ENCODE assay signal across 18 mouse cellular contexts in genomic region chr6:128043486-128043885, GRCm38 (mm10).
A peak's percentile ranks its signal among the peaks of the same experiment; 100 is the strongest.
DNase-seq lines count a peak whose midpoint lies in the region; ATAC-seq and TF ChIP-seq lines count a peak whose summit lies in the region.
"Had no signal": no experiment of that assay in that cellular context is flagged by ENCODE, and none has a peak within 500 bp of the region (broad histone marks: within the 10 kb centered on the region; RNA-seq: fewer than 3 reads in every experiment).

No protein-coding gene starts in this region.

- H3K4me3 ChIP-seq in kidney, embryonic 15.5 days (replicated peaks) = no peak overlapping the region
- no peak overlapping the region for H3K4me3 ChIP-seq in embryonic fibroblast, embryonic 13.5 days (ENCODE audit: insufficient read depth, low read length)
- no peak overlapping the region for H3K4me3 ChIP-seq in neural tube, embryonic 15.5 days (replicated peaks)
- H3K4me3 ChIP-seq: embryonic facial prominence, embryonic 15.5 days; forebrain, embryonic 15.5 days; heart, embryonic 13.5 days; hindbrain, embryonic 15.5 days had no signal

- TF ChIP-seq POLR2A in embryonic fibroblast, embryonic 13.5 days (IDR thresholded peaks at IDR 0.05; ENCODE audit: low read depth, low read length) = no peak

- 72% methylated on average over 6 of the region's 6 CpGs for WGBS in kidney, embryonic 15.5 days
- WGBS in neural tube, embryonic 15.5 days = 76% methylated on average over 6 of the region's 6 CpGs

- no peak overlapping the region for H3K4me2 ChIP-seq in kidney, embryonic 15.5 days
- H3K4me2 ChIP-seq in neural tube, embryonic 15.5 days = no peak overlapping the region
- H3K4me2 ChIP-seq: embryonic facial prominence, embryonic 15.5 days; forebrain, embryonic 15.5 days; heart, embryonic 13.5 days; hindbrain, embryonic 15.5 days had no signal

- DNase-seq in kidney, adult 11 months = no peak
- DNase-seq in CD4-positive helper T cell, adult 2 months (ENCODE audit: low read depth, low spot score) = peak; percentile 31
- no peak for DNase-seq in ovary, postnatal 10 days (ENCODE audit: low spot score)
- DNase-seq in cerebellum, postnatal 25 days = no peak
- DNase-seq: adrenal gland, postnatal 14 days; cerebellum, adult 18-20 months; embryo, embryonic 11 days had no signal

- no peak overlapping the region for H3K9ac ChIP-seq in kidney, embryonic 15.5 days
- H3K9ac ChIP-seq in neural tube, embryonic 15.5 days (replicated peaks) = no peak overlapping the region
- H3K9ac ChIP-seq: embryonic facial prominence, embryonic 15.5 days; forebrain, embryonic 15.5 days; hindbrain, embryonic 15.5 days had no signal

- no peak for ATAC-seq in kidney, embryonic 15.5 days (replicated peaks; ENCODE audit: low FRiP score)
- ATAC-seq in megakaryocyte progenitor cell, adult 5-6 weeks (replicated peaks; ENCODE audit: poor library complexity) = peak; percentile 24
- ATAC-seq in neural tube, embryonic 15.5 days (ENCODE audit: low FRiP score) = no peak
- ATAC-seq: activated CD4-positive, CD25-positive, alpha-beta regulatory T cell, adult 4 months; forebrain, embryonic 15.5 days; intestine, embryonic 16.5 days had no signal

- no peak for TF ChIP-seq CTCF in embryonic fibroblast, embryonic 13.5 days (IDR thresholded peaks at IDR 0.05; ENCODE audit: borderline replicate concordance, insufficient read depth, low read length)

- H3K4me1 ChIP-seq in kidney, embryonic 15.5 days = peaks cover 61% of the 10 kb centered on the region
- H3K4me1 ChIP-seq in embryonic fibroblast, embryonic 13.5 days (ENCODE audit: control insufficient read depth, insufficient read depth, low read length) = peaks cover 17% of the 10 kb centered on the region
- peaks cover 16% of the 10 kb centered on the region for H3K4me1 ChIP-seq in neural tube, embryonic 15.5 days

- H3K36me3 ChIP-seq in kidney, embryonic 15.5 days = no peaks in the 10 kb centered on the region
- no peaks in the 10 kb centered on the region for H3K36me3 ChIP-seq in neural tube, embryonic 15.5 days
- H3K36me3 ChIP-seq: embryonic facial prominence, embryonic 15.5 days; forebrain, embryonic 15.5 days; G1E; heart, embryonic 13.5 days; hindbrain, embryonic 15.5 days had no signal

- H3K9me3 ChIP-seq in kidney, embryonic 15.5 days (replicated peaks) = no peaks in the 10 kb centered on the region
- H3K9me3 ChIP-seq in neural tube, embryonic 15.5 days (replicated peaks) = no peaks in the 10 kb centered on the region
- H3K9me3 ChIP-seq: embryonic facial prominence, embryonic 15.5 days; forebrain, embryonic 15.5 days; heart, embryonic 13.5 days; hindbrain, embryonic 15.5 days had no signal

- H3K27me3 ChIP-seq in kidney, embryonic 15.5 days = no peaks in the 10 kb centered on the region
- H3K27me3 ChIP-seq in neural tube, embryonic 15.5 days (replicated peaks) = no peaks in the 10 kb centered on the region; the same call in 1 of the 2 replicates
- H3K27me3 ChIP-seq: embryonic facial prominence, embryonic 15.5 days; forebrain, embryonic 15.5 days; heart, embryonic 13.5 days; hindbrain, embryonic 15.5 days had no signal

- H3K27ac ChIP-seq in kidney, embryonic 15.5 days = 0 out of 2 replicates have a peak overlapping the region, but pooled peaks have one; percentile 57
- H3K27ac ChIP-seq in embryonic fibroblast, embryonic 13.5 days (ENCODE audit: insufficient read depth, low read length) = peak overlapping the region; percentile 0; the same call in 1 of the 2 replicates
- H3K27ac ChIP-seq in neural tube, embryonic 15.5 days (replicated peaks) = no peak overlapping the region
- H3K27ac ChIP-seq: embryonic facial prominence, embryonic 15.5 days; forebrain, embryonic 15.5 days; hindbrain, embryonic 15.5 days had no signal
